Mouse (Mus musculus) kidney, adult 2 months (tissue): ENCODE data around the gene Efna2. TPM values are rescaled to one million over a fixed set of nuclear protein-coding genes. Genes with fewer than 3 reads are reported as not detected.

Experiments
- DNase-seq: peaks from one replicate; pipeline ENCODE4 v3.0.0; 2021
- H3K27ac ChIP-seq: fragments of 200-500 bp; 2 replicates; pipeline ENCODE4 v1.5.1; 2012; ENCODE audit warnings: low read depth, low read length, control low read depth, inconsistent platforms; ENCODE audit not compliant: insufficient read depth
- H3K27me3 ChIP-seq: fragments of 200-500 bp; replicated peaks from 2 replicates; pipeline ENCODE4 v1.6.1; 2012; ENCODE audit warnings: mild to moderate bottlenecking, moderate library complexity, low read length, inconsistent platforms; ENCODE audit not compliant: control insufficient read depth, insufficient read depth
- H3K36me3 ChIP-seq: fragments of 200-500 bp; 2 replicates; pipeline ENCODE4 v1.6.1; 2012; ENCODE audit warnings: mild to moderate bottlenecking, moderate library complexity, low read length, inconsistent platforms; ENCODE audit not compliant: control insufficient read depth, insufficient read depth
- H3K4me1 ChIP-seq: fragments of 200-500 bp; 2 replicates; pipeline ENCODE4 v1.6.1; 2011; ENCODE audit warnings: low read length; ENCODE audit not compliant: control insufficient read depth, insufficient read depth
- H3K4me3 ChIP-seq: fragments of 200-500 bp; 2 replicates; pipeline ENCODE4 v1.5.1; 2011; ENCODE audit warnings: mild to moderate bottlenecking, low read depth, low read length, control low read depth; ENCODE audit not compliant: insufficient read depth
- CTCF ChIP-seq: fragments of 200-500 bp; conservative IDR thresholded peaks from 2 replicates; pipeline ENCODE4 v1.5.1; 2011; ENCODE audit warnings: low read depth, mild to moderate bottlenecking, control low read depth, low read length, moderate library complexity, mixed read lengths; ENCODE audit not compliant: insufficient read depth, insufficient read length
- POLR2A ChIP-seq: fragments of 200-500 bp; IDR thresholded peaks from one replicate; pipeline ENCODE4 v1.6.1; 2011; ENCODE audit warnings: low read depth, low read length, control low read depth
- WGBS: fragments of 180-500 bp; shearing (Covaris S2); methylation state at CpG from one replicate; pipeline ENCODE4 v1.1.7; 2018; 5-methylcytosine and 5-hydroxymethylcytosine counted together
- polyA plus RNA-seq: library from polyadenylated mRNA; depleted of rRNA; stranded (reverse); fragments of >200 nt; gene quantifications from 2 replicates; pipeline ENCODE4 v1.2.3, GENCODE M21; 2012; rRNA removed

The Efna2 gene
- polyA plus RNA-seq, result 1.5 TPM in 2 replicates

DNA sequence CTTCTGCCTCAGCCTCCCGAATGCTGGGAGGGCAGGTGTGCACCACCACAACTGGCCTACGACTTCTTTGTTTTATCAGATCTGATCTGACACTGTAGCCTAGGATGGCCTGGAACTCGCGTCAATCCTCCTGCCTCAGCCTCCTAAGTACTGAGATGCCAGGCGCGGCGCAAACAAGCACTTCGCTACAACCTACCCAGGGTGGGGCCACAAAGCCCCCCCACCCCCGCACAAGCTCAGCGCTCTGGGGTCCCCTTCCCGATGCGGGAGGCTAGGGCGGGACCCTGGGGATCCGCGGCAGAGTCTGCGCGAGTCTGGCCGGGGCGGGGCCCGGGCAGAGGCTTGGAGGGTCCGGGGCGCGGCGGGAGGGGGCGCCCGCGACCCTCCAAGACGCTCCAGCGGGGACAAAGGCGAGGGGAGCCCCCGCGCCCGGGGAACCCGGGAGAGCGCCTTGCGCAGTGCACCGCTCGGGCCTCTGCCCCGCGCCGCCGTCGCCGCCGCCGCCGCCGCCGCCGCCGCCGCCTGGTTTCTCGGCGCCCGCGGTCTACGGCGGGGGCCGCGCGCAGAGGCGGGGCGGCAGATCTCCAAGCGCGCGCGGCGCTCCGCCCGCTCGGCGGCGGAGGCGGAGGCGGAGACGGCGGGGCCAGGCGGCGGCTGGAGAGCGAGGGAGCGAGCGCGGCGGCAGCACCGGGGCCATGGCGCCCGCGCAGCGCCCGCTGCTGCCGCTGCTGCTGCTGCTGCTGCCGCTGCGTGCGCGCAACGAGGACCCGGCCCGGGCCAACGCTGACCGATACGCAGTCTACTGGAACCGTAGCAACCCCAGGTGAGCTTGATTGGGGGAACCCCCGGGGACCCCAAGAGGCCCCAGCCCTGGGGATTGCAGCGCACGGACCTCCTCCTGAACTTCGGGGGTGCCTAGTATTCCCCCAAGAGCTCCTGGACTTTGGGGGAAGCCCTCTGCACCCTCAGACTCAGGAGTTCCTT, at the start of gene Efna2:
Gene Efna2 (plus strand): TSS at position 415 of the 984 bp plus-strand sequence.
- no peaks in the 10 kb centered on the region for H3K36me3 ChIP-seq
- TF ChIP-seq CTCF (no peak), POLR2A (no peak)
- no peaks in the 10 kb centered on the region for H3K4me1 ChIP-seq
- 8% methylated on average over 100 of the region's 106 CpGs for WGBS
- H3K27me3 ChIP-seq, result no peaks in the 10 kb centered on the region; the same call in 1 of the 2 replicates
- H3K4me3 ChIP-seq, result peak within 1 kb of the TSS; percentile 54
- no peak within 1 kb of the TSS for H3K27ac ChIP-seq
- peak; percentile 38 for DNase-seq

DNA sequence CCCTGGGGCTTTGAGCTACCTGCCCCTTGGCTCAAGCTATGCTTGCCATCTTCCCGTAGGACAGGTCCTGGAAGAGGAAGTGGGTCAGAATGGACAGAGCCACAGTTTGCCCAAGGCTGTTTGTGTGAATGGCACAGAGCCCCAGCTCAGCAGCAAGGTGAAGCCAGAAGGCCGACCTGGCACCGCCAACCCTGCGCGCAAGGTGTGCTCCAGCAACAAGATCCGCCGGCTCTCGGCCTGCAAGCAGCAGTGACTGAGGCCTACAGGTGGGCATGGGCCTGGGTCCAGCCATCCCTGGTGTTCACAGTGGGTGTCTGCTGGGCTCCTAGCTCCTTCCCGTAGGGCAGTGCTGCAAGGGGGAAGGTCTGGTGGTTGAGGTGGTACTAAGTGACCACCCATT, 49.4 kb upstream of the Efna2 start:
- DNase-seq, result peak; percentile 43
- no peak for TF ChIP-seq CTCF
- no peak for TF ChIP-seq POLR2A
- H3K4me1 ChIP-seq, result peaks cover 16% of the 10 kb centered on the region; the same call in 1 of the 2 replicates
- peak overlapping the region; percentile 34; the same call in 1 of the 2 replicates for H3K27ac ChIP-seq
- no peaks in the 10 kb centered on the region for H3K27me3 ChIP-seq
- 71% methylated on average over 9 of the region's 9 CpGs for WGBS
- no peak overlapping the region for H3K4me3 ChIP-seq
- H3K36me3 ChIP-seq, result peaks cover 3% of the 10 kb centered on the region; the same call in 1 of the 2 replicates

- Histone ChIP-seq H3K27ac (peak overlapping the region; percentile 34; the same call in 1 of the 2 replicates), H3K4me1 (peaks cover 16% of the 10 kb centered on the region; the same call in 1 of the 2 replicates), H3K36me3 (peaks cover 3% of the 10 kb centered on the region; the same call in 1 of the 2 replicates), H3K27me3 (no peaks in the 10 kb centered on the region), H3K4me3 (no peak overlapping the region)
- peak; percentile 88 for DNase-seq
- no peak for TF ChIP-seq POLR2A
- peak; percentile 32; the same call in 1 of the 2 replicates for TF ChIP-seq CTCF
- WGBS, result 48% methylated on average over 18 of the region's 18 CpGs
These were observed 48.8 kb upstream of the Efna2 start for GRCm38 (mm10) chr10:80130403-80131031.

GRCm38 (mm10) chr10:80131316-80131951, 47.8 kb upstream of the Efna2 start:
- Histone ChIP-seq H3K27me3 (no peaks in the 10 kb centered on the region), H3K27ac (no peak overlapping the region), H3K4me3 (no peak overlapping the region), H3K4me1 (peaks cover 16% of the 10 kb centered on the region; the same call in 1 of the 2 replicates), H3K36me3 (peaks cover 3% of the 10 kb centered on the region; the same call in 1 of the 2 replicates)
- no peak for TF ChIP-seq CTCF
- no peak for TF ChIP-seq POLR2A
- DNase-seq, result no peak
- WGBS, result 60% methylated on average over 55 of the region's 55 CpGs

- no peaks in the 10 kb centered on the region for H3K27me3 ChIP-seq
- peaks cover 16% of the 10 kb centered on the region; the same call in 1 of the 2 replicates for H3K4me1 ChIP-seq
- no peak overlapping the region for H3K4me3 ChIP-seq
- no peak overlapping the region for H3K27ac ChIP-seq
- H3K36me3 ChIP-seq, result peaks cover 3% of the 10 kb centered on the region; the same call in 1 of the 2 replicates
- no peak for DNase-seq
- TF ChIP-seq CTCF (no peak), POLR2A (no peak)
- WGBS, result 74% methylated on average over 27 of the region's 27 CpGs
These were observed 47.3 kb upstream of the Efna2 start for GRCm38 (mm10) chr10:80131952-80132350.

- TF ChIP-seq POLR2A (no peak), CTCF (no peak)
- no peak for DNase-seq
- Histone ChIP-seq H3K4me1 (peaks cover 16% of the 10 kb centered on the region; the same call in 1 of the 2 replicates), H3K36me3 (no peaks in the 10 kb centered on the region; the same call in 1 of the 2 replicates), H3K4me3 (no peak overlapping the region), H3K27me3 (no peaks in the 10 kb centered on the region), H3K27ac (no peak overlapping the region)
- 42% methylated on average over 8 of the region's 8 CpGs for WGBS
These were observed 45.9 kb upstream of the Efna2 start for GRCm38 (mm10) chr10:80133226-80133849.
